Mouse (Mus musculus) kidney, postnatal 36 days (tissue): ENCODE data around the gene Mapk3.
"Not testable (repeated sequence)": the region's sequence is repeated elsewhere in the genome, so short reads cannot be mapped to it uniquely, and the experiment has no call there.

Experiments used
- DNase-seq, 2 experiments: peaks; one replicate each; pipeline ENCODE4 v3.0.0; 2021 to 2022; ENCODE audit warnings: mixed read lengths in 2 of 2

Mapk3 gene

GRCm38 (mm10) chr7:126759050-126759671 is at the start of gene Mapk3:
Gene Mapk3, plus strand, starts transcription at chr7:126759601.
- peak; percentile 93 for DNase-seq

GRCm38 (mm10) chr7:126710266-126710665 is 49.1 kb upstream of the Mapk3 start:
- DNase-seq: no peak

GRCm38 (mm10) chr7:126711910-126712309 is 47.5 kb upstream of the Mapk3 start:
- no peak for DNase-seq

GRCm38 (mm10) chr7:126715679-126716078 is 43.7 kb upstream of the Mapk3 start:
- DNase-seq: no peak

- DNase-seq: no peak
Observed at GRCm38 (mm10) chr7:126717566-126717965, 41.8 kb upstream of the Mapk3 start.

- DNase-seq: no peak
Observed at GRCm38 (mm10) chr7:126718787-126719337, 40.5 kb upstream of the Mapk3 start.

GRCm38 (mm10) chr7:126721635-126722034 is 37.8 kb upstream of the Mapk3 start:
- no peak for DNase-seq

GRCm38 (mm10) chr7:126725077-126725476 is 34.3 kb upstream of the Mapk3 start:
- no peak for DNase-seq

- DNase-seq: no peak
Observed at GRCm38 (mm10) chr7:126725667-126726066, 33.7 kb upstream of the Mapk3 start.

- DNase-seq: not testable (repeated sequence)
Observed at GRCm38 (mm10) chr7:126730256-126730789, 29.1 kb upstream of the Mapk3 start.

GRCm38 (mm10) chr7:126736122-126736521 is 23.3 kb upstream of the Mapk3 start:
- DNase-seq: no peak

- no peak for DNase-seq
Observed at GRCm38 (mm10) chr7:126739551-126739950, 19.9 kb upstream of the Mapk3 start.

- no peak for DNase-seq
Observed at GRCm38 (mm10) chr7:126740132-126740735, 19.2 kb upstream of the Mapk3 start.

- no peak for DNase-seq
Observed at GRCm38 (mm10) chr7:126740977-126741376, 18.4 kb upstream of the Mapk3 start.

GRCm38 (mm10) chr7:126741452-126741851 is 17.9 kb upstream of the Mapk3 start:
- no peak for DNase-seq

- DNase-seq: no peak
Observed at GRCm38 (mm10) chr7:126741964-126742482, 17.4 kb upstream of the Mapk3 start.

GRCm38 (mm10) chr7:126746066-126746465 is 13.3 kb upstream of the Mapk3 start:
- peak in 1 of 2 experiments; percentile 16 for DNase-seq

GRCm38 (mm10) chr7:126746798-126747197 is 12.6 kb upstream of the Mapk3 start:
- DNase-seq: peak in 1 of 2 experiments; percentile 16

GRCm38 (mm10) chr7:126748824-126749223 is 10.6 kb upstream of the Mapk3 start:
- no peak for DNase-seq

GRCm38 (mm10) chr7:126749582-126750343 is 9.6 kb upstream of the Mapk3 start:
- no peak for DNase-seq

GRCm38 (mm10) chr7:126754866-126755265 is 4.5 kb upstream of the Mapk3 start:
- peak; percentile 87 to 90 for DNase-seq

GRCm38 (mm10) chr7:126758539-126758938 is 862 bp upstream of the Mapk3 start:
- DNase-seq: no peak
